Mouse (Mus musculus): Measurements from ENCODE around the gene Ngef. TPM values are rescaled to one million over a fixed set of nuclear protein-coding genes. Genes with fewer than 3 reads are reported as not detected.

Ngef gene
- total and polyA plus RNA-seq, 2 experiments from 2014 or later: 32.4 to 49.1 TPM

- Histone ChIP-seq H3K4me2 (ENCODE audit: low read depth, low read length) (no peak overlapping the region), H3K4me1 (ENCODE audit: insufficient read depth, low read length) (no peaks in the 10 kb centered on the region), H3K36me3 (ENCODE audit: insufficient read depth, low read length) (peaks cover 55% of the 10 kb centered on the region), H3K27ac (no peak overlapping the region), H3K9ac (replicated peaks; ENCODE audit: low read length) (no peak overlapping the region), H3K4me3 (ENCODE audit: low read length) (no peak overlapping the region), H3K9me3 (ENCODE audit: low read length) (no peaks in the 10 kb centered on the region), H3K27me3 (ENCODE audit: insufficient read depth, low read length) (no peaks in the 10 kb centered on the region)
- 72% methylated on average over 6 of the region's 6 CpGs for WGBS
- ATAC-seq (no peak), DNase-seq (ENCODE audit: low spot score) (no peak)
- no peak for TF ChIP-seq CTCF (IDR thresholded peaks at IDR 0.05; ENCODE audit: low read depth)
Measured at GRCm38 (mm10) chr1:87436583-87436982, 137.1 kb downstream of the Ngef start.

GRCm38 (mm10) chr1:87435125-87435524 is 138.5 kb downstream of the Ngef start:
- ATAC-seq: no peak

More at GRCm38 (mm10) chr1:87435125-87435524, 138.5 kb downstream of the Ngef start:
- no peaks in the 10 kb centered on the region for H3K27me3 ChIP-seq (ENCODE audit: insufficient read depth, low read length)
- H3K9ac ChIP-seq (replicated peaks; ENCODE audit: low read length): no peak overlapping the region
- no peak overlapping the region for H3K27ac ChIP-seq
- no peaks in the 10 kb centered on the region for H3K9me3 ChIP-seq (ENCODE audit: low read length)
- H3K36me3 ChIP-seq (ENCODE audit: insufficient read depth, low read length): peaks cover 53% of the 10 kb centered on the region
- no peak for TF ChIP-seq CTCF (IDR thresholded peaks at IDR 0.05; ENCODE audit: low read depth)
- WGBS: 94% methylated on average over 2 of the region's 2 CpGs
- no peak overlapping the region for H3K4me2 ChIP-seq (ENCODE audit: low read depth, low read length)
- no peaks in the 10 kb centered on the region for H3K4me1 ChIP-seq (ENCODE audit: insufficient read depth, low read length)
- no peak overlapping the region for H3K4me3 ChIP-seq (ENCODE audit: low read length)
- no peak for DNase-seq (ENCODE audit: low spot score)

Other genes with a start within 250 kb of the Ngef start
- gene Gigyf2, start 246.9 kb downstream of the Ngef start, total RNA-seq (2014; rRNA removed): 56.8 and 58.1 TPM in 2 replicates
- gene Gigyf2, start 246.9 kb downstream of the Ngef start, polyA plus RNA-seq (2015; fragmentation: Nextera tagmentation; extraction: Ambion mirVana): 51.3 and 51.9 TPM in 2 replicates
- 5.0 and 12.7 TPM in 2 replicates for gene Kcnj13, start 179.1 kb downstream of the Ngef start, total RNA-seq (2014; rRNA removed)
- gene Kcnj13, start 179.1 kb downstream of the Ngef start, polyA plus RNA-seq (2015; fragmentation: Nextera tagmentation; extraction: Ambion mirVana): 33.2 and 37.3 TPM in 2 replicates
- not detected in 2 replicates for gene Snorc, start 103.6 kb downstream of the Ngef start, total RNA-seq (2014; rRNA removed)
- 1.5 and 2.0 TPM in 2 replicates for gene Snorc, start 103.6 kb downstream of the Ngef start, polyA plus RNA-seq (2015; fragmentation: Nextera tagmentation; extraction: Ambion mirVana)
- gene Neu2, start 64.0 kb downstream of the Ngef start, total RNA-seq (2014; rRNA removed): 0.10 and 5.8 TPM in 2 replicates
- gene Neu2, start 64.0 kb downstream of the Ngef start, polyA plus RNA-seq (2015; fragmentation: Nextera tagmentation; extraction: Ambion mirVana): 0.85 and 1.2 TPM in 2 replicates
- 7.4 and 20.1 TPM in 2 replicates for gene Inpp5d, start 46.4 kb upstream of the Ngef start, total RNA-seq (2014; rRNA removed)
- 2.1 and 2.3 TPM in 2 replicates for gene Inpp5d, start 46.4 kb upstream of the Ngef start, polyA plus RNA-seq (2015; fragmentation: Nextera tagmentation; extraction: Ambion mirVana)
- 64.2 and 72.9 TPM in 2 replicates for gene Atg16l1, start 182.0 kb upstream of the Ngef start, total RNA-seq (2014; rRNA removed)
- gene Atg16l1, start 182.0 kb upstream of the Ngef start, polyA plus RNA-seq (2015; fragmentation: Nextera tagmentation; extraction: Ambion mirVana): 54.2 and 58.5 TPM in 2 replicates
- 0.11 and 1.4 TPM in 2 replicates for gene Sag, start 229.8 kb upstream of the Ngef start, total RNA-seq (2014; rRNA removed)
- 1.3 and 1.4 TPM in 2 replicates for gene Sag, start 229.8 kb upstream of the Ngef start, polyA plus RNA-seq (2015; fragmentation: Nextera tagmentation; extraction: Ambion mirVana)

Data from hindbrain, postnatal 0 days (tissue).